Mouse (Mus musculus) small intestine, adult 2 months (tissue): Measurements from ENCODE around the gene Rgs8.

Experiments
- CTCF ChIP-seq: fragments of 200-500 bp; IDR thresholded peaks from 2 replicates; pipeline ENCODE4 v1.5.1; 2012; ENCODE audit warnings: low read depth, mild to moderate bottlenecking, control low read depth, inconsistent platforms, low read length, moderate library complexity, mixed read lengths; ENCODE audit not compliant: insufficient replicate concordance, insufficient read length; ENCODE audit errors: extremely low read depth
- POLR2A ChIP-seq: fragments of 200-500 bp; IDR thresholded peaks from 2 replicates; pipeline ENCODE4 v1.6.1; 2012; ENCODE audit warnings: low read depth, mild to moderate bottlenecking, control low read depth, inconsistent platforms, low read length, moderate library complexity

DNA sequence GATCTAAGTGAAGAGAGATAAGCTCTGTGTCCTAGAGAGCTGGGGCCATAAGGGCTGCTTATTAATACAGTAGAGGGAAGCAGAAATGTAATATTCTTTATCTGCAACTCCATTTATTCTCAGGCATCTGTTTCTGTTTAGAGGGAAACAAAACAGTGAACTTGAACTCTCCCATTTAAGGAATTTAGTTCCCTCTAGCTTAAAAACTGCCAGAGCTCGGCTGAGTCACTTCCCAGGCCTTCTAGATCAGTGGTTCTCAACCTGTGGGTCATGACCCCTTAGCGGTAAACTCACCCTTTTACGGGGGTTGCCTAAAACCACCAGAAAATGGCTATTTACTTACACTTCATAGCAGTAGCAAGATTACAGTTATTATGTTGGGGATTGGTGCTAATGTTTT is 32.8 kb downstream of the Rgs8 start:
- no peak for TF ChIP-seq CTCF
- no peak for TF ChIP-seq POLR2A
